Mouse (Mus musculus): ENCODE data around the gene 4930432M17Rik. TPM values are rescaled to one million over a fixed set of nuclear protein-coding genes. Genes with fewer than 3 reads are reported as not detected.

4930432M17Rik gene
- not detected in 2 replicates for polyA plus RNA-seq (2012)

DNA sequence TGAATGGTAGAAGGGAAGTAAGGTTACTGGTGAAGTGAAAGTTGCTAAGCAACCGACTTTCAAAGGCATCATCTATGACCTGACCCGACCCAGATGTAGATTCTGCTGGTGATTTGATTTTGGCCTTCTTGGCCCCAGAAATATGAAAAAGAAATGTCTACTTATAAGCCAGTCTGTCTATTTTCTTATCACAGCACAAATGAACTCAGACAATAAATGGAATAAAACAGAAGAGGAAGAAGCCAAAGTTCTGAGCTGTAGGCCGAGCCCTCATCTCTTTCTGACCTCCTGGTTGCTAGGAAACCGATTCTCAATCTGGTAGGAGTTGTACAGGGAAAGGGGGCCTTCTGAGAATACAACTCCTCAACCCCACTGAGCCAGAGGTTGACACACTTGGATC lies at the start of gene 4930432M17Rik:
4930432M17Rik (plus strand) TSS at position 301 of the 400 bp plus-strand sequence.
- no peak for TF ChIP-seq GATA1 (IDR thresholded peaks at IDR 0.05; ENCODE audit: low read length)

DNA sequence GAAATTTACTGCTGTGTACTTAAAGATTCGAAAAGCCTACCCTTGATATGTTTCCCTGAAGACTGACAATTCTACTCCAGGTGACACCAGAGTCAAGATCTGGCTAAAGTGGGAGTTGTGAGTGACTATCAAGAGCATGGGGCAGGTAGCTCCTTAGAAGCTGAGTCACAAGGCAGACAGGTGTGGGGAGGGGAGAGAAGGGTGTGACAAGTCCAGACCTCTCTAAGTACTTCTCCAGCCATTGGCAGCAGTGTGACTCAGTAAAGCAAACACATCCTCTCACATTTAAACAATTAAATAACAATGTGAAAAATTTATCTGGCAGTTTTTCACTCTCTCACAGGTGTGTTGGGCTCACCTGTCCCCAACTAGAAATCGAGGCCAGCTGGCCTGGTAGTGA lies 44.9 kb upstream of the 4930432M17Rik start:
- no peak for TF ChIP-seq GATA1 (IDR thresholded peaks at IDR 0.05; ENCODE audit: low read length)

DNA sequence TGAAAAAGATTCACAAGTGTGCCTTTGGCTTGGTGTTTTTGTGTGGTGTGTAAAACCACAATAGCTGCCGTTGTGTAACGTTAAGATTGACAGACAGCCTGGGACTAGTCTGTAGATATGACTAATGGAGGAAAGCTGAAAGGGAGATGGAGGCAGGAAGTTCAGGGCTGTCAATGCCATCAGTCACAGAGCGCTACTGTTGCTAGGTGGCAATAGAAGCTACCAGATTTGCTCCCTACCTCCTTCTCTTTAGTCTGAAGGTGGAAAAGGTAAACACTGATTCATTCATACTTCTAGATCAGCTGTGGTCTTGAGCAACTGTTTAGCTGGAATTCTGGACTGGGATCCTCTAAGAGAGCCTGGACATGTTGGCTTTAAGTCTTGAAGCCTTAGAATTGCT lies 44.3 kb upstream of the 4930432M17Rik start:
- TF ChIP-seq GATA1 (IDR thresholded peaks at IDR 0.05; ENCODE audit: low read length): no peak

DNA sequence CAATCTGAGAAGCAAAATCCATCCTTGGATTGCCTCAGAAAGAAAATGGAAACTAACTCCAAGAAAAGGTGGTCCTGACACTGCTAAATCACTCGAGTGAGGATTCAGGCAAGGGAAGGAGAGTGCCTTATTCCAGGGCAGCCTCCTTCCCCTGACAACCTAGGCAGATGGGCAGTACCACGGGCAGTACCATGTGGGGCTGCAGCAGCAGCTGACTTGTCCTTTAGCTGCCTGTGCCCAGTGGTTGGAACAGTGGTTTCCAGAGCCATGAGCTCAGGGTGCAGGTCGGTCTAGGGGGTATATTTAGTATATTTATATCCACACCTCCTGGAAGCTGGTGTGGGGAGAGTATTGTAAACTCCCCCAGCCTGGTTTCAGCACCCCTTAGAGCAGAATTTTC lies 42.3 kb upstream of the 4930432M17Rik start:
- TF ChIP-seq GATA1 (IDR thresholded peaks at IDR 0.05; ENCODE audit: low read length): no peak

DNA sequence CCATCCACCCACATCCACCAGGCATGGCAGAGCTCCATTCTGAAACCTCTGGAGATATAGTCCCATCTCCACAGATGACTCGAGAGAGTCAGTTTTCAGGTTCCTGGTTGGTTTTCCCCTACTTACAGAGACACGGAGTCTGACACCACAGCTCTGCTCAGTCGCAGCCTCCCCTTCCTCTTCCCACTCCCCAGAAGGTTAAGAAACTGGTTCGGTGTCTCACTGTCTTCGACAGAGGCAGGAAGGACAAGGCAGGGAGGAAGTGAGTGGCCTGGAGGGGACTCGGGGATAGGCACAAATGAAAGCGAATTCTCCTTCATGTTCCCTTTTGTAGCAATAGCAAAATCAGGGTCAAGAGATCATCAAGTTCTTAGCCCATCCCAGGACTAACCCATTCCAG lies 39.9 kb upstream of the 4930432M17Rik start:
- no peak for TF ChIP-seq GATA1 (IDR thresholded peaks at IDR 0.05; ENCODE audit: low read length)

DNA sequence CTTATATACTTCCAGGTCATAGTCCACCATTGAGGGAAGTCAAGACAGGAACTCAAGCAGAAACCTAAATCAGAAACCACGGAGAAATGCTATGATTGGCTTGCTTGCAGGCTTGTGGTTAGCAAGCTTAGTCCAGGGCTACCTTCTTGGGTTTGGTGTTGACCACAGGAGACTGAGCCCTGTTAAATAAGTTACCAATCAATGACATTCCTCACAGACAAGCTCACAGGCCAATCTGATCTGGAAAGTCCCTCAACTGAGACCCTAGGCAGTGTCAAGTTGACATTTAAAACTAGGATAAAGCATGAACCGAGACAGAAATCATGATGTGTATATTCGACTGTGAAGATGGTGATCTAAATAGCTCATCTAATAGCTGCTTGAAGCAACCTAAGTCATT lies 35.6 kb upstream of the 4930432M17Rik start:
- TF ChIP-seq GATA1 (IDR thresholded peaks at IDR 0.05; ENCODE audit: low read length): no peak

DNA sequence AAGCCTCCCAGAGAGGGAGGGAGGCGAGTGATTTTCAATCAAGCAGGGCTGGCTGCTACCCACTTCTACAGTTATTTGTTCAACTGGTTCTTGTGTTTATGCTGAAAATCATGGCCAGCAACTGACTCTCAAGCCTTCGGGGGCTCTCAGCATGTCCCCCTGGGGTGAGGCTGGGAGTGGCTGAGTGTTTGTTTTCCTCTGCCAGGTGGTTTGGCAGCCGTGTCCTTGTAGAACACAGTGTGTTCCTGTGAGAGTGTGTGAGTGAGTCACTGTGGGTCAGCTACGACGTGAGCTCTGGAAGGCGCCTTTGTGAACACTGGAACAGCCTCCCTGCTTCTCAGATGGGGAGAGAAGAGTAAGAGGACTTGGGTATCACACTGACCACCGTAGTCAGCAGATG lies 35.1 kb upstream of the 4930432M17Rik start:
- TF ChIP-seq GATA1 (IDR thresholded peaks at IDR 0.05; ENCODE audit: low read length): no peak

DNA sequence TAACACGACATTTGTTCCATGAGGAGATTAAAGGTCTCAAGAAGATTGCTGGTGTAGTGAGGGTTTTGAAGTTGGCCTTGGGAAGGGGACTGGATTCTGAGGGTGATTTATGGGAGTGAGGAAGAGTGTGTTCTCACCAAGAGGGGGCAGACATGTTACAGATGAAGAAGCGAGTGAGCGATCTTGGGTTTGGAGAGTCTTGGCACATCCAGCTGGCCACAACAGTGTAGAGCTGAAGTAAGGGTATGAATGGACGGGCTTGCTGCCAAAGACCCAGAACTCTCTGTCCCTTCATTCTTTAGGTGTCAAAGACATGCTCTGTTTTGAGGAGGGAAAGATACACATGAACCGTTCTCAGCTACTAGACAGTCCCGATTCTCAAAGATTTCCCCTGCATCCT lies 34.2 kb upstream of the 4930432M17Rik start:
- TF ChIP-seq GATA1 (IDR thresholded peaks at IDR 0.05; ENCODE audit: low read length): no peak

DNA sequence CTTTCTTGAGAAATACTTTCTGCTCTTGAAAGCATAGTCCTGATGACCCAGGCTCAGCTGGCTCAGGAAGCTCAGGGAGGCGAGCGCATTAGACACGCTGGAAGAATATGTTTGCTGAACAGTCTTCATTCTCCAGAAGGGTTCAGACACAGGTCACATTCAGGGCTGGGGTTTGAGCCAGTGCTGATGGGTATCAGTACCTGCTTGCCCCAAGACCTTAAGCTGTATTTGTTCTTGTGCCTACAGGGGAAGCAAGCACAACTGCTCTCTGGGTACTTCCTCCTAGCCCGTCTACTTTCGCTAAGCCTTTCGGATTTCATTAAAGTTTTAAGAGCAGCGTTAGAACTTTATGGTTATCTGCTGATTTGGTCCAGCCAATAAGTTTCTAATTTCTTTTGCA lies 33.8 kb upstream of the 4930432M17Rik start:
- no peak for TF ChIP-seq GATA1 (IDR thresholded peaks at IDR 0.05; ENCODE audit: low read length)

DNA sequence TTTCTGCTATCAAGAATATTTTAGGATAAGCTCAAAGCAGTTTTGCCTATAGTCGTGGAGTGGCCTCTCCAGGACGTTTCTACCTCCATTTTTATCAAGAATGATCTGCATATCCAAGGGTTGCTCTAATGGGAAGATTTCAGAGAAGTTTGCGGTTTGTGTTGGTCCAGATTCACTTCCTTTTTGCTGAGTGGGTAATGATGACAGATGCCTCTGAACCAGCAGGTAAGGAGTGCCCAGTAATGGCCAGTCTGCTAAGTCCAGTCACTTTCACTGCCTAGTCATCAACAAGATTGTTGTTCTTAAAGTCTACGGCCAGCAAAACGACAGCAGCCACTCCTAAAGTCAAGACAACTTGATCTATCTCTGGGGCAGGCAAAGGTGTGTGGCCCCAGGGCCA lies 32.8 kb upstream of the 4930432M17Rik start:
- no peak for TF ChIP-seq GATA1 (IDR thresholded peaks at IDR 0.05; ENCODE audit: low read length)

DNA sequence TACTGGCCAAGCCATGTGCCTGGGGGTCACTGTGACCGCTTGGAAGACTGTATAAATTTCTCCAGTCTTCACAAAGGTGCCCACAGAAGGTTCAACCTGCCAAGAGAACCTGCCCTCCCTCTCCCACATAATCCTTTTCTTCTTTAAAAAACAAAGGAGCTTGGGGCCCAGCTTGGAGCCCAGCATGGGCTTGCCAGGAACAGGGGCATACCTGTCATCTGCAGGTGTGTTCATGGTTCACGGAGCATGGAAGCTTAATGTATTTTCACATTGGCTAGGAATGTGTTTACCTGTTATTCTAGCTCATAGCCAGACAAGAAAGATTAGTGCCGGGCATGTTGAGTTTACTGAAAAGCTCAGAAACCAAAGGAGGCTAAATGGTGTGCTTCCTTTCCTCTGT lies 32.3 kb upstream of the 4930432M17Rik start:
- no peak for TF ChIP-seq GATA1 (IDR thresholded peaks at IDR 0.05; ENCODE audit: low read length)

DNA sequence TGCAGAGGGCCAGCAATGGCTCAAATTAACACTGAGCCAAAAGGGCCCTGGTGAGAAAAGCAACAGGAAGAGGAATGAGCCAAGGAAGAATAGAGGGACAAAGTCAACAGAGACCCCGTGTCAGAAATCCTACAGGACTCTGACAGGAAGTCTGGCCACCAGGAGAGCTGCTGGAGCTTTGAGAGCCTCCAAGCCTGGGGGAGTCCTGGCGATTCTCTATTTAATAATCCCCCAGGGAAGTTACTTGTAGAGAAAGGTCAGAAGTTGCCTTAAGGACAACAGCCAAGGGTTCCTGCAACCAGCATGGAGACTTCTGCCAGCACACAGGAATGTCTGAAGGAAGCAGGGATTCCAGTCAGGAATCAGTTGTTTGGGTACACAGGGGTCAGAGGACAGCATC lies 30.0 kb upstream of the 4930432M17Rik start:
- no peak for TF ChIP-seq GATA1 (IDR thresholded peaks at IDR 0.05; ENCODE audit: low read length)

DNA sequence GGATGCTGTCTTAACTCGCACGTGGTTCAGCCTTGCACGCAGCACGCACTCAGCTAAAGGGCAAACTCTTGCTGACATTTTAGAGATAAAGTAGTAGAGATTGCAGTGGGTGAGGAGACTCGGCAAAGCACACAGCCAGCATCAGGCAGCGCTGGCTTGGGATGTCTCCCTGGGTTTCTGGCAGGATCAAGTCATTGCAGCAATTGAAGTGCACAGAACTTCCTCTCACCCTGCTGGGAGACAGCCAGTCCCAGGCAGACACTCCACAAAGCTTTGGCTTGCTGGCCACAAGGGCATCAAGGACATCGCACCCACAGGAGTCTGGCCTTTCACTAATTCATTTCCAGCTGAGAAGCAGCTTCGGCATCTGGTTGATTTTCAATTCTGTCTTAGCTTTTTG lies 27.3 kb upstream of the 4930432M17Rik start:
- TF ChIP-seq GATA1 (IDR thresholded peaks at IDR 0.05; ENCODE audit: low read length): no peak

DNA sequence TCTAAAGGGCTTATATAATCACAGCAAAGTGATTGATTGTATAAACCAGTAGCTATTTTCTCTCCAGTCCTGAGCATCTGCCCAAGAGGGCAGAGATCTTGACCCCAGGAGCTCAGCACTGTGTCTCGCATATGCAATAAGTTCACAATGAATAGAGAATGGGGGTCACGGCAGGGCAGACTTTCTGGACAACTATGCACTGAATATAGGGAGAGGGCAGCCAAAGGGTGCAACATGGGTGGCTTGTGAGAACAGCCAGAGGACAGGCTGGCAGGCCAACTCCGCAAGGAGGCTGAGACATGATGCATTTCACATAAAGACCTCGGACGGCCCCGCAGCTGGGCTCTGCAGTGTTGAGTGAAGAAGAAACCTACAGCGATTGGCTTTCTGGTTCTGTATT lies 25.1 kb upstream of the 4930432M17Rik start:
- TF ChIP-seq GATA1 (IDR thresholded peaks at IDR 0.05; ENCODE audit: low read length): no peak

DNA sequence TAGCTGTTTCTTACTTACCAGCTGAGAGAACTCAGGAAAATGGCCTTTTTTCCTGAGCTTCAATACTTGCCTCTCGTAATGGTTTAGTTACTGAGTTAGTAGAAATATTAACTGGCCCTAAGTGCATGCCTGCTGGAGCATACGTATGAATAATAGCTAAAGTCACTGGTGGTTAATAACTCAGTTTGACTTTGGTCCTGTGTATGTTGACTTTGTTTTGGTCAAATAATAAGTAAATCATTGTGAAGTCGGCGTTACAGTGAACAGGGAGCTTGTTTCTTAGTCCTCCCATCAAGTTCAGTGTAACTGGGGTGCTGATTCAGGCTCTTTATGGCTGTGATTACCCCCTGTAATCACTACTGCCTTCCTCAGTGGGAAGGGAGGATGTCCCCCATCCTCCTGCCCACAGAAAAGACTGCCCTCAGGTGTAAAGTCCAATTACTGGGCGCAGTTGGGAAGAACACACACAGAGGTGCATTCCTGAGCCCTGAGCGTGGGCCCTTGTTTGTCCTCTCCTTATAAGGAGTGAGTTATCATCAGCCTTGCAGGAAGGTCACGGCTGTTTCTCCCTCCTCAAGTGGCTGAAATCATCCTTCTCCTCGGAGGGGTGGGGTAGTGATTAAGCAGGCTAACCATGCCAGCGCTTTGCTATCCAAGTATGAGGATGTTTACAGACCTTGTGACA lies 24.1 kb upstream of the 4930432M17Rik start:
- no peak for TF ChIP-seq GATA1 (IDR thresholded peaks at IDR 0.05; ENCODE audit: low read length)

DNA sequence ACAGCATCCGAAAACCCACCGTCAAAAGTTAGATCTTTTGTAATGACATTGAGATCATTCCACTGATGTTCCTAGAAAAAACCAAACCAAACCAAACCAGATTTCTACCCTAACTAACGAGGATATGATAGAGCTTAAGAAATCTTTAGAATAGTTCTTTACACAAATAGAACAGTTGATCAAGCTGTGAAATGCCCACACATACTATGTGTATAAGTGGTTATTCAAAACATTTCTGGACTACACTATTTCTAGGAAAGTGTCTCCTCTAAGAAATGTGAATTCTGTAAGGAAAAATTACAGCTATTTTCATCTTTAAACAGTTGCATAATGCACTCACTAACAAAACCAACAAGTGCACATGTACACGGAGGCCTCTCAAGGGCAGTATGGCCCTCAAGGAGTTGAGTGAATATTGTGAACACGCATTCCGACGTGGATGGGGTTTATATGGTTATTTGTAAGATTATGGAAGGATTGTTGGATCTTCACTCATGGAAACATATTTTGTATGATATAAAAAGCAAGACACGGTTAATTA lies 22.3 kb upstream of the 4930432M17Rik start:
- TF ChIP-seq GATA1 (IDR thresholded peaks at IDR 0.05; ENCODE audit: low read length): no peak

DNA sequence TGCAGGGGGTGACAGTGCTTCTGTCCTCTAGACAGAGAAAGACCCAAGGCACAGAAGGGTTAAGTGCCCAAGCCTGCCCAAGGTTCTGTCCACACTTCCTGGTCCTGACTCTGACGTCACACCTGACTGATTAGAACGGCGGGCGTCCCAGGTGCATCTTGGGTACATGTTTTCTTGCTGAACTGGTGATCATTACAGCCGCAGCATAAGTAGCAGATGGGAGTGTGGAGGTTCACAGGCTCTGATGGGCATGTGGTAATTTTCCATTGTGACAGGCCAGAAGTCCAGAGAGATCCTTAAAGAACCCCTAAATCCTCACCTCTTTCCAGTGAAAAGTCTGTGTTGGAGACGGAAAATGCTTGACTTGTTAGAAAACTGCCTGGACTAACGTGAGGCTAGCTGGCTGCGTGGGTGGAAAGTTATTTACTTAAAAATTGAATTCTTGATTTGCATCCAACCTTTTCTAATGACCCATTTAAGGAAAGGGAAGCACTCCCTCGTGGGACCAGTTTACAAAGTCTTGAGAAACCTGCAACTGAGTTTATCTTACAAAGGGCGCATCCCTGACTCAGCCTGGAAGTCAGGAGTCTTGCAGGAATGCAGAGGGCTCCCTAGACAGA lies 20.4 kb upstream of the 4930432M17Rik start:
- TF ChIP-seq GATA1 (IDR thresholded peaks at IDR 0.05; ENCODE audit: low read length): no peak

Measured in G1E-ER4 (cell line).